Mouse (Mus musculus): Measurements from ENCODE around the gene Cwh43.
"Not testable (repeated sequence)": the region's sequence is repeated elsewhere in the genome, so short reads cannot be mapped to it uniquely, and the experiment has no call there.

Gene Cwh43

GRCm38 (mm10) chr5:73474412-73475405 is 68.8 kb downstream of the Cwh43 start:
- DNase-seq (ENCODE audit: low spot score in 2 of 2): no peak

- DNase-seq (ENCODE audit: low spot score in 2 of 2): no peak
Observed at GRCm38 (mm10) chr5:73480700-73481099, 74.8 kb downstream of the Cwh43 start, which contains the start of gene Dcun1d4. Dcun1d4 (plus strand) TSS chr5:73481000.

- DNase-seq (ENCODE audit: low spot score in 2 of 2): no peak
Observed at GRCm38 (mm10) chr5:73481401-73481800, 75.5 kb downstream of the Cwh43 start.

- not testable (repeated sequence) for DNase-seq (ENCODE audit: low spot score in 2 of 2)
Observed at GRCm38 (mm10) chr5:73482381-73482780, 76.5 kb downstream of the Cwh43 start.

- DNase-seq (ENCODE audit: low spot score in 2 of 2): no peak
Observed at GRCm38 (mm10) chr5:73484016-73484615, 78.2 kb downstream of the Cwh43 start.

- no peak for DNase-seq (ENCODE audit: low spot score in 2 of 2)
Observed at GRCm38 (mm10) chr5:73486451-73486850, 80.6 kb downstream of the Cwh43 start.

GRCm38 (mm10) chr5:73489915-73490314 is 84.0 kb downstream of the Cwh43 start:
- no peak for DNase-seq (ENCODE audit: low spot score in 2 of 2)

GRCm38 (mm10) chr5:73490596-73491073 is 84.8 kb downstream of the Cwh43 start:
- DNase-seq (ENCODE audit: low spot score in 2 of 2): peak; percentile 97 to 99

- DNase-seq (ENCODE audit: low spot score in 2 of 2): peak in 1 of 2 experiments; percentile 46
Observed at GRCm38 (mm10) chr5:73491074-73491836, 85.4 kb downstream of the Cwh43 start.

- DNase-seq (ENCODE audit: low spot score in 2 of 2): peak; percentile 75 to 82
Observed at GRCm38 (mm10) chr5:73491837-73492720, 86.2 kb downstream of the Cwh43 start.

- no peak for DNase-seq (ENCODE audit: low spot score in 2 of 2)
Observed at GRCm38 (mm10) chr5:73497401-73497800, 91.5 kb downstream of the Cwh43 start.

- DNase-seq (ENCODE audit: low spot score in 2 of 2): no peak
Observed at GRCm38 (mm10) chr5:73498559-73498958, 92.7 kb downstream of the Cwh43 start.

- no peak for DNase-seq (ENCODE audit: low spot score in 2 of 2)
Observed at GRCm38 (mm10) chr5:73500867-73501440, 95.1 kb downstream of the Cwh43 start.

- no peak for DNase-seq (ENCODE audit: low spot score in 2 of 2)
Observed at GRCm38 (mm10) chr5:73502422-73502821, 96.5 kb downstream of the Cwh43 start.

Data from cerebellum, postnatal 4 days (tissue).